Mouse (Mus musculus) hematopoietic stem cell, adult 5-6 weeks (primary cell): Measurements from ENCODE around the gene AU040320. TPM values are rescaled to one million over a fixed set of nuclear protein-coding genes. Genes with fewer than 3 reads are reported as not detected.

Experiments used
- ATAC-seq, 2 experiments: fragments of 125-278 bp in 1 of 2; replicated peaks in 1 of 2; 2 replicates each; pipeline ENCODE4 v1.8.0; 2016 to 2017; ENCODE audit warnings: inconsistent platforms in 2 of 2, mild to moderate bottlenecking in 2 of 2, moderate number of reproducible peaks in 2 of 2, low read depth in 1 of 2, moderate TSS enrichment in 1 of 2; ENCODE audit not compliant: low FRiP score in 2 of 2, poor library complexity in 2 of 2, severe bottlenecking in 2 of 2, insufficient read depth in 1 of 2, low TSS enrichment in 1 of 2
- total RNA-seq: library from RNA; stranded (forward); fragments of 172-1452, 232-1000 nt; gene quantifications from 2 replicates; pipeline ENCODE4 v1.2.3, GENCODE M21; 2017

The AU040320 gene
- total RNA-seq, 1 experiment from 2014 or later: 19.9 TPM

GRCm38 (mm10) chr4:126746194-126746840, 7.0 kb upstream of the AU040320 start:
- ATAC-seq: no peak

GRCm38 (mm10) chr4:126748381-126748780, 5.0 kb upstream of the AU040320 start:
- ATAC-seq: no peak

- no peak for ATAC-seq
Observed at GRCm38 (mm10) chr4:126749553-126749952, 3.8 kb upstream of the AU040320 start.

GRCm38 (mm10) chr4:126750046-126750683, 3.2 kb upstream of the AU040320 start:
- ATAC-seq: no peak

GRCm38 (mm10) chr4:126750863-126751555, 2.3 kb upstream of the AU040320 start:
- no peak for ATAC-seq

- no peak for ATAC-seq
Observed at GRCm38 (mm10) chr4:126751556-126752023, 1.8 kb upstream of the AU040320 start.

GRCm38 (mm10) chr4:126752024-126752607, 1.2 kb upstream of the AU040320 start:
- no peak for ATAC-seq

GRCm38 (mm10) chr4:126752608-126753141, 669 bp upstream of the AU040320 start:
- ATAC-seq: peak in 1 of 2 experiments; percentile 12; a peak in 1 of 4 replicates

- no peak for ATAC-seq
Observed at GRCm38 (mm10) chr4:126754231-126754611, 877 bp downstream of the AU040320 start.

- ATAC-seq: no peak
Observed at GRCm38 (mm10) chr4:126754736-126755374, 1.5 kb downstream of the AU040320 start.

GRCm38 (mm10) chr4:126756766-126757165, 3.4 kb downstream of the AU040320 start:
- ATAC-seq: no peak

- ATAC-seq: no peak
Observed at GRCm38 (mm10) chr4:126758299-126758698, 5.0 kb downstream of the AU040320 start.

- ATAC-seq: peak; percentile 56 to 77
Observed at GRCm38 (mm10) chr4:126759435-126759834, 6.1 kb downstream of the AU040320 start.

- no peak for ATAC-seq
Observed at GRCm38 (mm10) chr4:126762586-126763359, 9.4 kb downstream of the AU040320 start.

- ATAC-seq: no peak
Observed at GRCm38 (mm10) chr4:126763483-126763882, 10.1 kb downstream of the AU040320 start.

- ATAC-seq: no peak
Observed at GRCm38 (mm10) chr4:126769800-126770563, 16.6 kb downstream of the AU040320 start.
